In the genomic region with DNA sequence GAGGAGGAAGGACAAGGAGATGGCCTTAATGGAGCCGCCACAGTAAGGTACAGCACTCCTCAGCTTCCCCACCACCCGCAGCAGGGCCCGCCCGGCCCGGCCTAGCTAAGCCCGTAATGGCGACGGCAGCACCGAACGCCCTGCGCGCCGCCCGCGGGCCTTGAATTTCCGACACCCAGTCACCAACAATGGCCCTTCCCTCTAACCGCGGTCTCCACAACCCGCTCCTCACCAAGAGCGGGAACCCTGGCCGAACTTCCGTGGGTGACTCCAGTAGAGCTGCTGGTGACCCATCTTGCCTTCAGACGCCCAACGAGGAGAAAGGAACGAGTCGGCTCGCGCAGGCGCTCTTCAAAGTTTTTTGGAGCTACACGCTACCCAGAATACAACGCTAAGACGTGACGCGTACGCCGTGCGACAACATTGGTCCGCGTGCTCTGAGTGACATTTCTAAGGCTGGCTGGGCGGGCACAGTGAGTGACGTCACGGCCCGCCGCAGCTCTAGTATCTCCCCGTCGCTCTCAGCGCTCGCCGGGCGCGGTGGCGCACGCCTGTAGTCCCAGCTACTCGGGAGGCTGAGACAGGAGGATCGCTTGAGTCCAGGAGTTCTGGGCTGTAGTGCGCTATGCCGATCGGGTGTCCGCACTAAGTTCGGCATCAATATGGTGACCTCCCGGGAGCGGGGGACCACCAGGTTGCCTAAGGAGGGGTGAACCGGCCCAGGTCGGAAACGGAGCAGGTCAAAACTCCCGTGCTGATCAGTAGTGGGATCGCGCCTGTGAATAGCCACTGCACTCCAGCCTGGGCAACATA, we compare ENCODE assay signal across 8 mouse cellular contexts. TPM values are rescaled to one million over a fixed set of nuclear protein-coding genes. Genes with fewer than 3 reads are reported as not detected.
DNase-seq lines count a peak whose midpoint lies in the region; ATAC-seq lines count a peak whose summit lies in the region.
"Not testable (repeated sequence)": the region's sequence is repeated elsewhere in the genome, so short reads cannot be mapped to it uniquely, and the experiment has no call there.

A gene (minus strand): TSS at position 422 of the 813 bp plus-strand sequence.

- under 1% methylated on average over 59 of the region's 68 CpGs for WGBS in hindbrain, embryonic 12.5 days

- H3K27me3 ChIP-seq in hindbrain, embryonic 12.5 days, result not testable (repeated sequence)

- H3K9me3 ChIP-seq in hindbrain, embryonic 12.5 days (replicated peaks), result not testable (repeated sequence)

- H3K4me1 ChIP-seq in hindbrain, embryonic 12.5 days, result not testable (repeated sequence)

- peak within 1 kb of the TSS; percentile 62 for H3K4me2 ChIP-seq in hindbrain, embryonic 12.5 days (replicated peaks)

- H3K27ac ChIP-seq in hindbrain, embryonic 12.5 days, result peak within 1 kb of the TSS; percentile 95

- H3K9ac ChIP-seq in hindbrain, embryonic 12.5 days, result peak within 1 kb of the TSS; percentile 77

- peak within 1 kb of the TSS; percentile 73 for H3K4me3 ChIP-seq in hindbrain, embryonic 12.5 days

- peaks cover 20% of the 10 kb centered on the region for H3K36me3 ChIP-seq in hindbrain, embryonic 12.5 days

- peak; percentile 99 for ATAC-seq in hindbrain, embryonic 12.5 days (ENCODE audit: low FRiP score)

- DNase-seq in NIH3T3 (ENCODE audit: low read depth), result peak; percentile 99
- DNase-seq in cerebellum, postnatal 10 days, result peak; percentile 96 to 98
- peak; percentile 97 to 98 for DNase-seq in frontal cortex, postnatal 10 days (ENCODE audit: low spot score in 2 of 2)
- peak; percentile 98 to 99 for DNase-seq in layer of hippocampus, postnatal 14 days (ENCODE audit: low spot score in 2 of 2)
- peak; percentile 97 for DNase-seq in lung, postnatal 14 days
- peak; percentile 96 for DNase-seq in retina, adult 2 months (ENCODE audit: low read depth, low spot score)
- DNase-seq in thymus, postnatal 36 days, result peak; percentile 93 to 97

RNA-seq across cellular contexts. Expression of the gene that starts here (rescaled TPM):
- 1,103 and 1,375 TPM in 2 replicates for polyA plus RNA-seq in hindbrain, embryonic 12.5 days (2016; fragmentation: Nextera tagmentation; extraction: Ambion mirVana)
- total RNA-seq in layer of hippocampus, postnatal 14 days (2021), result 1,000 to 10,000 TPM in 1 of 2 experiments, 100 to 1,000 TPM in 1; 998 to 1,003 TPM

Comparison
In these comparisons a context has a peak if more than half of its experiments do, and no peak if none do; other contexts are left out.
1. Peak in every context shown above with its lines: DNase-seq, ATAC-seq, H3K4me3 ChIP-seq and H3K27ac ChIP-seq.